Mouse (Mus musculus) kidney, postnatal 25 days (tissue): Measurements from ENCODE around the gene Sox6.

Source experiments
- DNase-seq, 2 experiments: peaks; one replicate each; pipeline ENCODE4 v3.0.0; 2021; ENCODE audit warnings: mixed read lengths in 2 of 2

Gene Sox6

GRCm38 (mm10) chr7:115888561-115888960, 150.0 kb downstream of the Sox6 start:
- no peak for DNase-seq

- no peak for DNase-seq
Observed at GRCm38 (mm10) chr7:115888120-115888519, 150.5 kb downstream of the Sox6 start.

- no peak for DNase-seq
Observed at GRCm38 (mm10) chr7:115872903-115873302, 165.7 kb downstream of the Sox6 start.

GRCm38 (mm10) chr7:115868504-115868903, 170.1 kb downstream of the Sox6 start:
- DNase-seq = peak; percentile 35 to 41

DNA sequence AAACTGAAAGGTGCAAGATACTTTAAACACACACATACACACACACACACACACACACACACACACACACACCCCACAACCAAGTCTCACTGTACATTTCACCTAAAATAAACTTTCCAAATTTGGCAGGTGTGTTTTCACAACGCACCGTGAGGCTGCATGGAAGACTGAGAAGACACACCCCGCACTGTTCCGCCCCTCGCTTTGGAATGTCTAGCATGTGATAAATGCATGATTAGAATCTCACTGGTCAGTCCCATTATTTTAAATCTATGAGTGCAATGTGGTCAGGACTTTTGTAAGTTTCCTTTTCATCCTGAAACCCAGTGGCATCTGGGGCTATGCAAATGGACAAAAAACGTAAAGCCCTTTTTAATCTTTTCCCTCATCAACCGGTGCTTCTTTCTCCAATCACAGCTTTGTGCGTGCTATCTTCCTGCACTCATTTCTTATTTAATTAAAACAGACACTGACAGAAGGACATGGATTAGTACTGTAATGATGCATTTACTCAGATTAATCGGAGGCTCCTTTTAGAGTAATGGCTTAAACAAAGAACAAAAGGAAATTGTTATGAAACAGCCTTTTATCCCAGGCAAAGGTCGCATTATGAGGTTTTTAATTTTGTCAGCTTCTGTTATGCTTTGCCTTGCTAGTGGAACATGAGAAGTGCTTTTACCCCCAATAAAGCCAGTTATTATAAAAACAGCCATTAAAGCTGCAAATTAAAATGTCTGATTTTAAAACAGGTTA, 170.9 kb downstream of the Sox6 start:
- DNase-seq = peak; percentile 49 to 52

GRCm38 (mm10) chr7:115866698-115867500, 171.7 kb downstream of the Sox6 start:
- DNase-seq = peak; percentile 23 to 39

- DNase-seq = no peak
Observed at GRCm38 (mm10) chr7:115865979-115866697, 172.5 kb downstream of the Sox6 start.

DNA sequence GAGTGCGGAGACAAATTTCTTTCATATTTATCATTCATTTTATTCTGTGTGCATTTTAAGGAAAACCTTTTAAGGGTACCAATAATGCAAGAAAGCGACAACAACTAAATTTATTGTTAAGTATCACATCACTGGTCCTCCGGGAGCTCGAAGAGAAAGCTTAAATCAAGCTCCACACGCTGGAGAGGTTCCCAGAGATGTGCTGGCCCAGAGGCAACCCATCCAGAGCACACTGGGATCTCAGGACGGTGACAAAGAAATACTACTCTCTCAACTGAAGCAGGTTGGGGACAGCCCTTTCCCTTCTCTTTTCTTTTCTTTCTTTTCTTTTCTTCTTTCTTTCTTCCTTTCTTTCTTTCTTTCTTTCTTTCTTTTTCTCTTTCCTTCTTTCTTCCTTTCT, 173.4 kb downstream of the Sox6 start:
- DNase-seq = no peak

DNA sequence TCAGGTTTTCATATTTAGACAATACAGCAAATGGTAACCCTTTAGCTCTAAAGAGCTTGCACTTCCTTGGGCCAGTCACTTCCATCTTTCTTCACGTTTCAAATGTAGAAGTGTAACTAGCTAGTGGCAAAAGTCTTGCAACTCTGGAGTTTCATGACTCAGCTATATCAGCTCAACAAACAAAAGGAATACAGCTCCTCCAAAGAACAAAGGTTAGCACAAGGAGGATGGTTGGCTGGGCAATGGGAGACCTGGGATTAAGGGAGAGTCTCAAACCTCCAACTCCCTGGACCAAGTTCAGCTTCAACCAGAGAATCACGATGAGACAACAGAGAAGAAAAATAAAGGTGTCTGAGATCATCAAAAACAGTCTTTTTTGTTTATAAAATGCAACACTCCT, 174.2 kb downstream of the Sox6 start:
- no peak for DNase-seq

DNA sequence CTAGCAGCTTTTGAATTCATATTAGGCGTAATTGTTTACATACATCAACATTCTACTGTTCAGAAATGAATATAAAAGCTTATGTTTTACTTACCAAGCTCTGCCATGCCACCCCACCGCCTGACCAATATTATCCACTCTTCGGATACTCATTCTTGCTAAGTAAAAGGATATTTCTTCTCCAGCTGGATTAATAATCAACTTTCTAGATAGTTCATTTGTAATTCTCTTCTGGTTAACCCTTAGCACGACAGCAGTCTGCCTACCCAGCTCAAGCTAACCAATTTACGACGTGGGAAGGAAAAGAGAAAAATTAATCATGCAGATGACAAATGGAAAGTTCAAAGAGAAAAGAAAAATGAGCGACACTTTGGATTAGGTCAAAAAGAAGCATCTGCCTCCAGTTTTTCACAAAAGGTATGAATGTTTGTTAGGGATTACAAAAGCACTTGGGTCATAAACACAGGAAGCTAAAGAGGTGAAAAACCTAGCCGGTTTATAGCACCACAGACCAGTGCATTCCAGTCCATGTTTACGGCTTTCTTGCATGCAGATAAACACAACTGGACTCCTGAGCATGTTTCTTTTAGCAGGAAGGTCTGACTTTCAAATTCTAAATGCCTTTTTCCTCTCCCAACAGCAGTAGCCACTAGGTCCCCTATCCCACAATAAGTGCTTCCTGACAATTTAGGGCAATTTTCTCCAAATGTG, 178.8 kb downstream of the Sox6 start:
- DNase-seq = peak; percentile 52 to 55

DNA sequence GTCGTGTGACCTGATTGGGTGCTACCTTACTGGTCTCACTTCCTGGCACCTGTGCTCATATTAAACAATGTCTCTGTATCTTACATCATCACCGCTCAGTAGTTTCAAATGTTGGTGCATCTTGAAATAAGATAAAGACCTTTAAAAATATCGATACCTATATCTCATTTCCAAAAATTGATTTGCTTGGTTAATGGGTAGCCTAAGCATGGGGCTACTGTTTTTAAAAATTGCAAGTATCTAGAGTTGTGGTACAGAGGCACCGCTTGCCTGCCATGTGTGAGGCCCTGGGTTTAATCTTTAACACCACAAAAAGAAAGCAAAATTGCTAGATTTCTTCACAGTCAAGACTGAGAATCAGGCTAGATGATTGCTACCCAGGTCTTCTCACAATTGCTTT, 187.5 kb downstream of the Sox6 start:
- DNase-seq = no peak

DNA sequence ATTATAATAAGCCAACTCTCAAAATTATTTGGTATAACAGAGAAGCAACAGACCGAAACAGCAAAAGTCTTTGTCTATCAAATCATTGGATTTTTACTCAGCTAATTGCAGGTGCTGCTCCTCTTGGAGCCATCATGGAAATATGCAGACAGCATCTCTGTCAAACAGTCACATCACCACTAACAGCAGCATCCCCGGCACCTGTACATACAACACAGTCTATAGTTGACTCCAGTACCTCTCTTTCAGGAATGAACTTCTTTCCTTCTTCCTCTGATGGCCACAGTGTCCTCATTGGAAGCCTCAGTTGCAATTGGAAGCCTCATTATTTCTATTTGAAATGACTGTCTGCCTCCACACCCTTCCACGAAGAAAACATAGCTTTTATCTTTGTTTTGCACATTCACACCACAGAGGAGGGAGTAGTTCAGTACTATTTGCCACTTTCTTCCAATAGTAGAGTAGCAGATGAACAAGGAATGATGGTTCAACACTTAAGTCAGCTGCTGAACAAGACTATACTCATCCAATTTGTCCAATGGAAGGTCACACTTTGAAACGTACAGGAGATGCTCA, 192.7 kb downstream of the Sox6 start:
- DNase-seq = no peak

GRCm38 (mm10) chr7:115844910-115845309, 193.7 kb downstream of the Sox6 start:
- DNase-seq = no peak

DNA sequence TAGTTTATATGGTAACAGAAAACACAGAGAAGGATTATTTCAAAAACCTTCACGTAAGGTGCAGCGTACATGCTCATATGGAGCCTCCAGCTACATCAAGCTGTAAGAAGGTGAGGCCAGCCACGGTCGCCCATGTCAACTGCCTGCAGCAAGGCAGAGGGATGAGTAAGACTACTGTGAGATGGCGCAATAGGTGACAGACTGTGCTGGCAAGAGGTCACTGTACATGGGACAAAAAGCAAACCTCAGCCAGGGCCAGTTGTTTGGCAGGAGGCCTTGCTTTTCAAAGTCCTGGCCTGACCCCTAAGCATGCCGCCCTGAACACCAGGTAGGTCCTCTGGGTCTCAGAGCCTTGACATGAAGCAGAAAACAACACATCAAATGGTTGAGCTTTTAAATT, 194.2 kb downstream of the Sox6 start:
- peak; percentile 61 to 85 for DNase-seq

DNA sequence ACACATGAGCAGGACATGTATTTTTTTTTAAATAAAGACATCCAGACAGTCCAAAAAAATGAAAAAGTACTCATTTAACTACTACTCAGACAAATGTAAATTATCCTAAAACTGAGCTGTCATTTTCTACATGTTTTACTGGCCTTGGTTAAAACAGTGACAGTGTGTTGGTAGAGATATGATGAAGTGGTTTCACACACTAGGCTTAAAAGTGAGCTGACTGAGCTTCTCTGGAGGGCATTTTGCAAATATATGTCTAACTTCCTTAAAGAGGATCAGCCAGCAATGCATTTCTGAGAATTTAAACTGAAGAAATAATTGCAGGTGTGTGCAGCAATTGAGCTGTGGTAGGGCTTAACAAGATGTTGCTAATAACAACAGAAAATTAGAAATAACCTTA, 196.3 kb downstream of the Sox6 start:
- no peak for DNase-seq

DNA sequence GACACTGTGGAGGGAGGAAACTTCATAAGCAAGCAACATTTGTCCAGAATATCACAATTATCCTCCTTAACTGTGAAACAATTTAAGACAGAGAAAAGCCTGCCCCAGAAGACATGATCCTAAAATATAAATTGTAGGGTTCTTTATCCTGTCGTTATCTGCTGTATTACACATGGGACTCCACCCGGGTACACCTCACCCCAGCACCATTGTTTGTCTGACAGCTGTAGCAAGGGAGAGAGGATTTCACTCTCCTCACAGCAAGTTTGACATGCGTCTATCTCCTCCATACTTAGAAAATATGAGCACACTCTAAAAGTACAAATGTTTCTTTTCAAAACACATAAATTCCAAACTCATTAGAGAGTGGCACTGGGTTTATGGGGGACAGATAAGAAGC, 198.0 kb downstream of the Sox6 start:
- DNase-seq = no peak

DNA sequence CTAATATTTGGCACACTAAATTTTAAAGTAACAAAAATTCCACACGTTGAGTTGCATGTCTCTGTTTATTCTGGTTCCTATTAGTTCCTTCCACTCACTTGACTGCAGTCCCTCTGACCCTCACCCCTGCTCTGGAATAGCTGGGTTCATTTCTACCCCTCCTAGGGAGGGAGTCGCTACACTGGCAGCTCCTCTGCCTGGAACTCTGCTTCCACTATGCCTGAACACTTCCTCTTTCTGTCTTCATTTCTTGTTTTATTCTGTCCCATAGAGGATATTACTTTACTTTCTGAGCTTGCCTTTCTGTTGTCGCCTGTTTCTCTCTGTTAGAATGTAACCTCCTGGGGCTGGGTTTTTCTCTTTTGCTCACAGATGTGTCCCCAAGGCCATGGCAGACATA, 203.6 kb downstream of the Sox6 start:
- DNase-seq = no peak

GRCm38 (mm10) chr7:115833701-115834100, 204.9 kb downstream of the Sox6 start:
- DNase-seq = no peak

DNA sequence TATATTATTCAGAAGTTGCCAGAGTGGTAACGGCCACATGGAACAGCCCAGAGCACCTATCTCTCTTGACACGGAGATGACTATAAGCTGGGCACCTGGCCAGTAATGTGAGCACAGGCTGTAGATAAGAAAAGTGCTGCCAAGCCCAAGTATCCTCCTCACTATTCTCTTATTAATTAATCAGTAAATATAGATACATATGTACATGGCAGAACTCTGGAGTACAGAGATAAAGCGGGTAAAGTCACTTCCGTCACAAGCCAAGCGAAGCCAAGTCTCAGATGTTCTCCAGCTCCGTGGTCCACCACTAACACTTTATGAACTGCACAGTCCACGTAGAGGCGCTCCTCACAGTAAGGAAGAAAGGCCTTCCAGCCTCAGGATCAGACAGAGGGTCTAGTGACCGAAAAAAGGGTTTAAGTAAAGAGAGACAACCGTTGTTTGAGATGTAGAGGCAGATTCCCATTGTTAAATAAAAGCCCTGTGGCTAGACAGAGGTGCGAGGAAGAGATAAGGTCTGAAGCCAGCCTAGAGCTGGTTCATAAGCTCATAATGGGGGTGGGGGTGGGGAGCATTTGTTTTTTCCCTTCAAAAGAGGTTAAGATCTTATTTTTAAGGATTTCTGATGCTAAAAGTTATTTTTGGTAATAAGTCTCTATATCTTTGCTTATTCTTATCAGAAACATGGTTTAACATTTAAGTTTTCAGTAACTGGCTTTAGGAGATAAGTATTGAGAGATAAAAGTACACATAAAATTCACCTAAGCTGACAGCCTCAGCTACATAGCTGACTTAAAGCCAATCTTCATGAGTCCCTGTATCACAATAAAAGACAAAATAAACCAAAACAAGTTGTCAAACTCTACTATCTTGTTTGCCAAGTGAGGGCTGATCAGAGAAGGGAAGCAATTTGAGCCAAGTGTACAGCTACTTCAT, 207.4 kb downstream of the Sox6 start:
- DNase-seq = no peak

- no peak for DNase-seq
Observed at GRCm38 (mm10) chr7:115830366-115830765, 208.2 kb downstream of the Sox6 start.

DNA sequence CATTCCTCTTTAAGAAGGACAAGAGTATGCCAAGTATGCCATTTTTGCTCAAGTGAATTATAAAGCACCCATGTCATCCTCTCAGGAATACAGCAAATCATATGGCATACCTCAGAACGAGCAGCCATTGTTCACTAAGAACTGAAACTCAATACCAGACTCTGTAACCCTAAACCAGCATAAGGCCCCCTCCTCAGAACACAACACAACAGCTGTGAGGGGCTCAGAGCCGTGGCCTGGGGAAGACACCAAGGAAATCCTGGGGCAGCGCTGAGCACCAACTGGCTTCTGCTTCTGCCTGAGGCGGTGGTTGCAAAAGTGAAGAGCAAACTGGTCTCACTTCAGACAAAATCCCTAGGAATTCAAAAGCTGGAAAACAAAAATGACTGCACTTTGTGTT, 208.8 kb downstream of the Sox6 start:
- no peak for DNase-seq
